28 mouse cellular contexts compared by ENCODE assay signal in the genomic region with DNA sequence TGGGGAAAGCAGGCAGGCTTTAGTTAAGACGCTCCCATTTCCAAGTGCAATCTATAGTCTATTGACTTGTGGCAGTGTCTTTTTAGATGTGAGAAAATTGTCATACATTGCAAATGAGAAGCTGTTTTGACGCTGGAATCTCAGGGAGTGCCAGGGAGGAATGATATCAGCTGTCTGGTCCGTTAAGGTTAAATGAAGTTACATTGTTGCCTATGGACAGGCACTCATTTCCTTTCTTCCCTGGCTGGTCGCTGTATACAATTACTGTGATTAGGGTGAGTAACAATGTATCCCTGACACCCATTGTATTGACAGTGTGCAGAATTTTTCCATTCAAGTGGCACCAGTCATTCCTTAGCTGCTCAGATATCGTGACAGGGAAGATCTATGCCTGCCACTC.
"Had no signal": no experiment of that assay in that cellular context is flagged by ENCODE, and none has a peak within 500 bp of the region (broad histone marks: within the 10 kb centered on the region; RNA-seq: fewer than 3 reads in every experiment).

No protein-coding gene starts in this region.

- H3K9ac ChIP-seq: embryonic facial prominence, embryonic 12.5 days; embryonic facial prominence, embryonic 13.5 days; embryonic facial prominence, embryonic 15.5 days; forebrain, embryonic 12.5 days; forebrain, embryonic 13.5 days; forebrain, embryonic 15.5 days; forebrain, postnatal 0 days had no signal

- H3K27ac ChIP-seq: embryonic facial prominence, embryonic 10.5 days; embryonic facial prominence, embryonic 12.5 days; embryonic facial prominence, embryonic 13.5 days; embryonic facial prominence, embryonic 15.5 days; forebrain, embryonic 10.5 days; forebrain, embryonic 12.5 days; forebrain, embryonic 13.5 days; forebrain, embryonic 15.5 days; gastrocnemius, adult 2 months; heart, adult 2 months had no signal

- H3K4me1 ChIP-seq: embryonic facial prominence, embryonic 10.5 days; embryonic facial prominence, embryonic 12.5 days; embryonic facial prominence, embryonic 13.5 days; embryonic facial prominence, embryonic 15.5 days; forebrain, embryonic 10.5 days; forebrain, embryonic 12.5 days; forebrain, embryonic 13.5 days; forebrain, embryonic 15.5 days had no signal

- H3K4me3 ChIP-seq: embryonic facial prominence, embryonic 10.5 days; embryonic facial prominence, embryonic 12.5 days; embryonic facial prominence, embryonic 13.5 days; embryonic facial prominence, embryonic 15.5 days; erythroblast, embryonic 14.5 days; forebrain, embryonic 10.5 days; forebrain, embryonic 12.5 days; forebrain, embryonic 13.5 days; forebrain, embryonic 15.5 days; gastrocnemius, adult 2 months; heart, adult 2 months had no signal

- DNase-seq: cerebellum, adult 2 months; cerebellum, adult 8-10 months; cerebellum, adult 9-10 months; cerebellum, adult 9-11 months; cerebellum, postnatal 10 days; cerebellum, postnatal 14 days; cerebellum, postnatal 25 days; cerebellum, postnatal 36 days; embryo, embryonic 11 days; forebrain, postnatal 0 days; gastrocnemius, adult 2 months; gastrocnemius, postnatal 10 days; gastrocnemius, postnatal 14 days; gastrocnemius, postnatal 25 days; gastrocnemius, postnatal 36 days; heart, adult 18-20 months; heart, adult 2 months had no signal

- H3K4me2 ChIP-seq: embryonic facial prominence, embryonic 12.5 days; embryonic facial prominence, embryonic 13.5 days; embryonic facial prominence, embryonic 15.5 days; forebrain, embryonic 12.5 days; forebrain, embryonic 13.5 days; forebrain, embryonic 15.5 days had no signal

- H3K9me3 ChIP-seq: embryonic facial prominence, embryonic 10.5 days; embryonic facial prominence, embryonic 12.5 days; embryonic facial prominence, embryonic 13.5 days; embryonic facial prominence, embryonic 15.5 days; forebrain, embryonic 10.5 days; forebrain, embryonic 12.5 days; forebrain, embryonic 13.5 days; forebrain, embryonic 15.5 days had no signal

- H3K27me3 ChIP-seq: embryonic facial prominence, embryonic 12.5 days; embryonic facial prominence, embryonic 13.5 days; embryonic facial prominence, embryonic 15.5 days; forebrain, embryonic 15.5 days had no signal

- ATAC-seq: forebrain, embryonic 13.5 days; forebrain, embryonic 14.5 days; forebrain, embryonic 15.5 days; forebrain, embryonic 16.5 days; forebrain, postnatal 0 days had no signal

- H3K36me3 ChIP-seq: embryonic facial prominence, embryonic 10.5 days; embryonic facial prominence, embryonic 12.5 days; embryonic facial prominence, embryonic 13.5 days; embryonic facial prominence, embryonic 15.5 days; forebrain, embryonic 10.5 days; forebrain, embryonic 12.5 days; forebrain, embryonic 15.5 days had no signal
